Mouse (Mus musculus) gastrocnemius, adult 18-20 months (tissue): Measurements from ENCODE around the gene Cpne7. TPM values are rescaled to one million over a fixed set of nuclear protein-coding genes. Genes with fewer than 3 reads are reported as not detected.

Experiments
- microRNA-seq: library from miRNA; unstranded; fragments of <30 nt; microRNA quantifications from one replicate; pipeline ENCODE4 v1.2.0, GENCODE M21; 2021
- total RNA-seq, 2 experiments: library from RNA; stranded (reverse); gene quantifications; 2 replicates each; pipeline ENCODE4 v1.2.3; 2021

The Cpne7 gene
- total RNA-seq, 2 experiments from 2014 or later, result 0.14 TPM; not detected in 1

Small RNAs within 50 kb of the gene (microRNA-seq; reads per million reads assigned to microRNA genes)
- gene Mir7079 (not detected), gene Mir7080 (not detected)

Other genes starting within 250 kb of the Cpne7 start
- gene Ankrd11, start 75.1 kb upstream of the Cpne7 start, total RNA-seq, result 10 to 100 TPM; 61.1 to 68.9 TPM
- gene Spg7, start 54.4 kb upstream of the Cpne7 start, total RNA-seq, result 10 to 100 TPM; 73.9 to 77.4 TPM
- gene Rpl13, start 15.0 kb upstream of the Cpne7 start, total RNA-seq, result 100 to 1,000 TPM; 432 to 435 TPM
- gene Sult5a1, start 40.9 kb downstream of the Cpne7 start, total RNA-seq, result 1 to 10 TPM; 1.7 to 2.2 TPM
- 10 to 100 TPM in 1 of 2 experiments, 1 to 10 TPM in 1; 8.9 to 14.4 TPM for gene Dpep1, start 68.9 kb downstream of the Cpne7 start, total RNA-seq
- gene Chmp1a, start 95.4 kb downstream of the Cpne7 start, total RNA-seq, result 10 to 100 TPM; 57.2 to 68.0 TPM
- 1 to 10 TPM in 1 of 2 experiments, under 1 TPM in 1; 0.83 to 2.1 TPM for gene Spata33, start 95.5 kb downstream of the Cpne7 start, total RNA-seq
- 10 to 100 TPM; 11.6 to 12.1 TPM for gene Cdk10, start 107.5 kb downstream of the Cpne7 start, total RNA-seq
- 1 to 10 TPM; 1.1 to 1.7 TPM for gene Spata2l, start 118.9 kb downstream of the Cpne7 start, total RNA-seq
- 1 to 10 TPM; 5.1 to 5.2 TPM for gene Zfp276, start 136.8 kb downstream of the Cpne7 start, total RNA-seq
- gene Vps9d1, start 137.0 kb downstream of the Cpne7 start, total RNA-seq, result 10 to 100 TPM; 17.2 to 18.8 TPM
- not detected for gene Fanca, start 201.2 kb downstream of the Cpne7 start, total RNA-seq
- gene Spire2, start 215.3 kb downstream of the Cpne7 start, total RNA-seq, result under 1 TPM in 1 of 2 experiments, not detected in 1; 0.09 TPM